ENCODE assay signal across 1 mouse cellular context in the genomic region with DNA sequence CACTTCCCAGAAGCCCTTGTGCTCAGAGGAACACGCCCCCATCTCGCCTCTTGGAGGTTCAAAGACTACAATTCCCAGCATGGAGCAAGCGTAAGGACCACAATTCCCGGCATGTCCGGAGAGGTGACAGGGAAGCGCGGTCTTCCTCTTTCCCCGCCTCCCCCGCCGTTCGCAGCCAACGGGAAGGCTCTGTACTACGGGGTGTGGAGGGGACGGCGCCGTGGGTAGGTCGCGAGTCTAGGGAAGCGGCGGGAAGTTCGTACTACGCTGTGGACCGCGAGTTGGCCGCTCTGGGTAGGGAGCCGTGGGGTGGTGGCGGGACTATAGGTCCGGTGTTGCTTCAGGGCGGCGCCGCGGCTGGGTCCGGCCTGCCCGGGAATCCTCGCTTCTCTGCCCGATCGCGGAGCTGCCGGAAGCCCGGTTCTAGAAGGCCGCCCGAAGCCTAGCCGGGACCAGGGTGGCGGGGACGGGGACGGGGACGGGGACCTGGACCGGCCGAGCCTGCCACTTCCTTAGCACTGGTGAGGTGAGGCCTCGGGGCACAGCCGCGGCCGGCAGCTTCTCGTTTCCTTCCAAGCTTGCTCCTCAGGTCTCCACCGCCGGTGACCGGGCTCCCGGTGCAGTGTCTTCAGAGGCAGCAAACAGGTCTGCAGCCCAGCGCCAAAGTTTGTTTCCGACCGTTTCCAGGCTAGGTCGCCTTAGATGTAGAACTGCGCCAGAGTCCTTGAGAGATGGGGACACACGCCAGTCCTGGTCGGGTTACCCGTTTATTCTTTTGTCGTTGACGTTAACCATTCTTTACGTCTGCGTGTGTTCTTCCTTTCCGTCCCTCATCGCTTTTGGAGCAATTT.
A peak's percentile ranks its signal among the peaks of the same experiment; 100 is the strongest.
TF ChIP-seq lines count a peak whose summit lies in the region.

A gene (plus strand): TSS at position 164 of the 851 bp plus-strand sequence.

TF ChIP-seq in MEL, 35 proteins besides CTCF, POLR2A, EP300 and RAD21 (continued from another document):
- TF ChIP-seq MYC (IDR thresholded peaks at IDR 0.05; ENCODE audit: low read depth, low read length) (peak; percentile 75), TAL1 (IDR thresholded peaks at IDR 0.05; ENCODE audit: low read length) (no peak), SIN3A (IDR thresholded peaks at IDR 0.05; ENCODE audit: low read length) (peak; percentile 93), HCFC1 (IDR thresholded peaks at IDR 0.05; ENCODE audit: low read depth, low read length) (peak; percentile 99), ZMIZ1 (IDR thresholded peaks at IDR 0.05; ENCODE audit: low read depth, low read length) (peak; percentile 48; the same call in 1 of the 2 replicates), MYB (IDR thresholded peaks at IDR 0.05; ENCODE audit: low read depth, low read length) (0 out of 2 replicates have a peak, but pooled peaks have one; percentile 12), ZKSCAN1 (IDR thresholded peaks at IDR 0.05; ENCODE audit: low read depth, low read length) (no peak), TBP (IDR thresholded peaks at IDR 0.05; ENCODE audit: low read depth, low read length) (peak; percentile 73), TCF12 (IDR thresholded peaks at IDR 0.05; ENCODE audit: low read depth, low read length) (peak; percentile 62; the same call in 1 of the 2 replicates), ETS1 (IDR thresholded peaks at IDR 0.05; ENCODE audit: low read depth, low read length) (no peak), MAX (IDR thresholded peaks at IDR 0.05; ENCODE audit: low read length) (no peak), ZNF384 (IDR thresholded peaks at IDR 0.05; ENCODE audit: low read depth, low read length) (no peak), GABPA (IDR thresholded peaks at IDR 0.05; ENCODE audit: low read depth, low read length) (no peak), RCOR1 (IDR thresholded peaks at IDR 0.05; ENCODE audit: low read depth, low read length) (no peak), ELF1 (IDR thresholded peaks at IDR 0.05; ENCODE audit: low read depth, low read length) (peak; percentile 97)
TF ChIP-seq in MEL: peak in this region for 16.
